ENCODE assay signal across 29 mouse cellular contexts in genomic region chr4:55134791-55135190, GRCm38 (mm10).
A peak's percentile ranks its signal among the peaks of the same experiment; 100 is the strongest.
DNase-seq lines count a peak whose midpoint lies in the region; ATAC-seq and TF ChIP-seq lines count a peak whose summit lies in the region.
"Had no signal": no experiment of that assay in that cellular context is flagged by ENCODE, and none has a peak within 500 bp of the region (broad histone marks: within the 10 kb centered on the region; RNA-seq: fewer than 3 reads in every experiment).

No protein-coding gene starts in this region.

- 68% methylated on average over 4 of the region's 4 CpGs for WGBS in hindbrain, postnatal 0 days

- peak; percentile 99 for TF ChIP-seq EP300 in ES-Bruce4 (IDR thresholded peaks at IDR 0.05; ENCODE audit: insufficient read depth, low read depth, low read length)

- TF ChIP-seq CTCF in ES-Bruce4 (IDR thresholded peaks at IDR 0.05; ENCODE audit: low read depth, low read length): no peak
- TF ChIP-seq CTCF in hindbrain, postnatal 0 days (IDR thresholded peaks at IDR 0.05; ENCODE audit: low read depth): no peak

- H3K27ac ChIP-seq in ES-Bruce4 (ENCODE audit: insufficient read depth, low read length) (peak overlapping the region; percentile 96), ES-E14 (ENCODE audit: insufficient read depth, low read depth, low read length, poor library complexity, severe bottlenecking) (peak overlapping the region; percentile 97)
- no peak overlapping the region for H3K27ac ChIP-seq in hindbrain, postnatal 0 days
- H3K27ac ChIP-seq: embryonic facial prominence, embryonic 10.5 days; embryonic facial prominence, embryonic 13.5 days; forebrain, embryonic 12.5 days; forebrain, embryonic 15.5 days; heart, adult 2 months; heart, embryonic 13.5 days; hindbrain, embryonic 14.5 days had no signal

- H3K9ac ChIP-seq in ES-Bruce4 (ENCODE audit: low read depth, poor library complexity, severe bottlenecking): no peak overlapping the region
- no peak overlapping the region for H3K9ac ChIP-seq in ES-E14 (ENCODE audit: insufficient read depth, low read depth, low read length, poor library complexity, severe bottlenecking)
- H3K9ac ChIP-seq in hindbrain, postnatal 0 days (replicated peaks; ENCODE audit: low read length): no peak overlapping the region
- H3K9ac ChIP-seq: embryonic facial prominence, embryonic 13.5 days; forebrain, embryonic 12.5 days; forebrain, embryonic 15.5 days; heart, embryonic 13.5 days; hindbrain, embryonic 14.5 days had no signal

- in situ Hi-C loops in ES-E14 (cut with MboI; ENCODE audit: low sequenced_read_pairs in 2 of 2, unreplicated experiment in 2 of 2): no loop called here

- no peak for TF ChIP-seq POLR2A in ES-Bruce4 (IDR thresholded peaks at IDR 0.05; ENCODE audit: insufficient read depth, low read length)

- no peak overlapping the region for H3K4me3 ChIP-seq in ES-Bruce4 (ENCODE audit: low read depth, low read length)
- no peak overlapping the region for H3K4me3 ChIP-seq in ES-E14 (ENCODE audit: insufficient read depth in 1 of 2, low read depth in 1 of 2, low read length in 2 of 2, poor library complexity in 1 of 2, severe bottlenecking in 1 of 2)
- no peak overlapping the region for H3K4me3 ChIP-seq in hindbrain, postnatal 0 days (ENCODE audit: low read length)
- H3K4me3 ChIP-seq: embryonic facial prominence, embryonic 10.5 days; embryonic facial prominence, embryonic 13.5 days; erythroblast, embryonic 14.5 days; forebrain, embryonic 12.5 days; forebrain, embryonic 15.5 days; heart, adult 2 months; heart, embryonic 10.5 days; heart, embryonic 13.5 days had no signal

- H3K27me3 ChIP-seq in ES-Bruce4 (ENCODE audit: control insufficient read depth, insufficient read depth, low read length, poor library complexity, severe bottlenecking): no peaks in the 10 kb centered on the region
- no peaks in the 10 kb centered on the region for H3K27me3 ChIP-seq in hindbrain, postnatal 0 days (ENCODE audit: insufficient read depth, low read length)
- H3K27me3 ChIP-seq: CH12.LX; embryonic facial prominence, embryonic 13.5 days; forebrain, embryonic 12.5 days; forebrain, embryonic 15.5 days; heart, embryonic 13.5 days had no signal

- intact Hi-C loops in left cerebral cortex, postnatal 14 days (cut with DNase I): no loop called here

- H3K9me3 ChIP-seq in ES-Bruce4 (replicated peaks; ENCODE audit: control insufficient read depth, insufficient read depth, low read length, poor library complexity, severe bottlenecking) (peaks cover 23% of the 10 kb centered on the region), ES-E14 (ENCODE audit: control insufficient read depth, insufficient read depth, low read depth, low read length) (no peaks in the 10 kb centered on the region)
- no peaks in the 10 kb centered on the region for H3K9me3 ChIP-seq in hindbrain, postnatal 0 days (ENCODE audit: low read length)
- H3K9me3 ChIP-seq: embryonic facial prominence, embryonic 10.5 days; embryonic facial prominence, embryonic 13.5 days; forebrain, embryonic 12.5 days; forebrain, embryonic 15.5 days; heart, embryonic 10.5 days had no signal

- ATAC-seq in hindbrain, postnatal 0 days: no peak
- ATAC-seq: forebrain, embryonic 15.5 days; intestine, postnatal 0 days had no signal

- no peak overlapping the region for H3K4me2 ChIP-seq in hindbrain, postnatal 0 days (ENCODE audit: low read depth, low read length)
- H3K4me2 ChIP-seq: embryonic facial prominence, embryonic 13.5 days; forebrain, embryonic 12.5 days; forebrain, embryonic 15.5 days; heart, embryonic 13.5 days; hindbrain, embryonic 14.5 days had no signal

- peak; percentile 65 for DNase-seq in ES-E14 (ENCODE audit: low read depth, low spot score)
- DNase-seq in WW6 (ENCODE audit: low read depth, low spot score): peak; percentile 68
- no peak for DNase-seq in left cerebral cortex, postnatal 14 days (ENCODE audit: low spot score in 2 of 2)
- DNase-seq in B cell, adult 2 months: no peak
- no peak for DNase-seq in hindbrain, postnatal 0 days (ENCODE audit: low spot score)
- DNase-seq: adrenal gland, adult 2 months; adrenal gland, postnatal 14 days; cerebellum, adult 11-12 months; cerebellum, adult 8-10 months; cerebellum, postnatal 10 days; cerebellum, postnatal 36 days; embryo, embryonic 11 days; gastrocnemius, postnatal 10 days; gastrocnemius, postnatal 36 days; heart, adult 2 months; heart, postnatal 14 days; heart, postnatal 4 days had no signal

- H3K36me3 ChIP-seq in ES-Bruce4 (ENCODE audit: control insufficient read depth, insufficient read depth, low read length, poor library complexity, severe bottlenecking): peaks cover 5% of the 10 kb centered on the region; the same call in 1 of the 2 replicates
- peaks cover 2% of the 10 kb centered on the region; the same call in 1 of the 2 replicates for H3K36me3 ChIP-seq in ES-E14 (ENCODE audit: control insufficient read depth, insufficient read depth, low read length, poor library complexity, severe bottlenecking)
- H3K36me3 ChIP-seq in hindbrain, postnatal 0 days (ENCODE audit: insufficient read depth, low read length): no peaks in the 10 kb centered on the region
- H3K36me3 ChIP-seq: embryonic facial prominence, embryonic 10.5 days; embryonic facial prominence, embryonic 13.5 days; forebrain, embryonic 12.5 days; forebrain, embryonic 15.5 days; G1E; heart, embryonic 10.5 days; heart, embryonic 13.5 days had no signal

- H3K4me1 ChIP-seq in ES-Bruce4 (ENCODE audit: control insufficient read depth, insufficient read depth, low read length) (peaks cover 2% of the 10 kb centered on the region), ES-E14 (ENCODE audit: control insufficient read depth in 2 of 2, insufficient read depth in 2 of 2, low read length in 2 of 2, poor library complexity in 1 of 2) (peaks cover 4 to 5% of the 10 kb centered on the region in 2 experiments)
- H3K4me1 ChIP-seq in hindbrain, postnatal 0 days (ENCODE audit: insufficient read depth, low read length): no peaks in the 10 kb centered on the region
- H3K4me1 ChIP-seq: embryonic facial prominence, embryonic 13.5 days had no signal

TF ChIP-seq in ES-E14, 5 proteins besides CTCF, POLR2A, EP300 and RAD21:
- TF ChIP-seq CHD2 (IDR thresholded peaks at IDR 0.05; ENCODE audit: low read depth, low read length): peak; percentile 13; the same call in 1 of the 2 replicates
- TF ChIP-seq ZNF384 (IDR thresholded peaks at IDR 0.05; ENCODE audit: low read depth, low read length): no peak

Comparison
In these comparisons a context has a peak if more than half of its experiments do, and no peak if none do; other contexts are left out.
1. DNase-seq: peak in ES-E14 (single experiment) and WW6 (single experiment); none in left cerebral cortex, postnatal 14 days (0 of 2), B cell, adult 2 months (0 of 2) and hindbrain, postnatal 0 days (single experiment).